Mouse (Mus musculus) ES-E14 (cell line): ENCODE measurements at regions not wholly inside any gene's neighbourhood (a gene's known extent, or its start where the extent isn't known, plus 50 kb on each side); places are given as distances from the start of the nearest gene placed in this dataset.

ENCODE experiments used
- CHD2 ChIP-seq: IDR thresholded peaks from 2 replicates; pipeline ENCODE4 v1.6.1; 2014; ENCODE audit warnings: mild to moderate bottlenecking, low read depth, low read length, inconsistent platforms
- HCFC1 ChIP-seq: IDR thresholded peaks from 2 replicates; pipeline ENCODE4 v1.6.1; 2012; ENCODE audit warnings: low read length, inconsistent platforms, borderline replicate concordance; ENCODE audit not compliant: insufficient read depth
- MAFK ChIP-seq: IDR thresholded peaks from 2 replicates; pipeline ENCODE4 v1.6.1; 2014; ENCODE audit warnings: mild to moderate bottlenecking, low read depth, low read length, inconsistent platforms; ENCODE audit not compliant: insufficient read depth
- ZC3H11A ChIP-seq: IDR thresholded peaks from 2 replicates; pipeline ENCODE4 v1.6.1; 2012; ENCODE audit warnings: low read depth, mild to moderate bottlenecking, inconsistent platforms, low read length, borderline replicate concordance

DNA sequence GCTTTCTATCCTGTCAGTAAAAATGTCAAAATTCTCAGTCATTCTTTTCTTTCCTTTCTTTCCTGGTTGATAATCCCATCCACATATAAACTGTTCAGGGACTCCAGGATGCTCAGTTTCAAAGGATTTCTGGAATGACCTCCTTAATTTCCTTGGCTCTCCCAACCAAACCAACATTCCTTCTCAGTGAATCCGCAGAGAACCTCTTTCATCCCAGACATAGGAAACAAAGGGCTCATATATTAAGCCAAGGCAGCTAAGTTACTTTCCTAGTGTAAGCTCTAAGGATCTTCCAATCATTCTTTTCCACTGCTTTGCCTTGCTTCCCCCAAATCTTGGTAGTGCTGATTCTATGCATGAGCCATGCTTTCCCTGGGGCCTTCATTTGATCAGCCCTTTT is 69.5 kb upstream of the Dcn start:
- no peak for TF ChIP-seq MAFK
- no peak for TF ChIP-seq HCFC1
- no peak for TF ChIP-seq ZC3H11A
- TF ChIP-seq CHD2, result no peak
